Mouse (Mus musculus): ENCODE data around the gene Piwil4.

- TF ChIP-seq CTCF (IDR thresholded peaks at IDR 0.05; ENCODE audit: low read depth): peak; percentile 46
- no peak for TF ChIP-seq EP300 (IDR thresholded peaks at IDR 0.05; ENCODE audit: low read depth)
Measured at GRCm38 (mm10) chr9:14773813-14774212, 33.3 kb upstream of the Piwil4 start.
